Mouse (Mus musculus): ENCODE measurements around the gene Abhd12b.

DNA sequence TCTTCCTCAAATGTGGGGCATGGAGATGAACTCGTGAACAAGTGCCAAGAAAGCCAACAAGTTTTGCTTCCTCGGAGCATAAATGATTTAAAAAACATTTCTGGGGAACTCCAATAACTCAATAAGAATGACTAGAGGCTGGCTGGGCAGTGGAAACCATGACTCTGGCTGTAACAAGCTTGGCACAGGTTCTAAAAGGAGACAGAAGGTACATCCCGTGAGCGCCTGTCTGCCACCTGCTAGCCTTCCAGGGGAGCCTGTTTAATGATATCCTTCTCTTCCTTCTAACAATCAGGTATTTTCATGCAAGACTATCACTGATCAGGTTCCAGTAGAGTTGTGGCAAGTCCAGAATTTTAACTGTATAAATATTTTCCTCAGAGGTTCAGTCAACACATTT is 58.6 kb downstream of the Abhd12b start:
- TF ChIP-seq CTCF (IDR thresholded peaks at IDR 0.05; ENCODE audit: insufficient read depth, low read depth, low read length) (no peak), POLR2A (IDR thresholded peaks at IDR 0.05; ENCODE audit: insufficient read depth, low read depth, low read length) (no peak)
